Mouse (Mus musculus) bone marrow, adult 2 months (tissue): ENCODE results near the gene Smurf2. TPM values are rescaled to one million over a fixed set of nuclear protein-coding genes. Genes with fewer than 3 reads are reported as not detected.

Source experiments
- H3K27ac ChIP-seq: fragments of 200-500 bp; 2 replicates; pipeline ENCODE4 v1.5.1; 2012; ENCODE audit warnings: low read depth, mild to moderate bottlenecking, control low read depth, inconsistent platforms, low read length; ENCODE audit not compliant: control insufficient read depth, poor library complexity, insufficient read depth
- H3K4me1 ChIP-seq: fragments of 200-500 bp; 2 replicates; pipeline ENCODE4 v1.6.1; 2011; ENCODE audit warnings: low read length; ENCODE audit not compliant: control insufficient read depth, insufficient read depth
- H3K4me3 ChIP-seq: fragments of 200-500 bp; replicated peaks from 2 replicates; pipeline ENCODE3; 2011; ENCODE audit warnings: mild to moderate bottlenecking, low read depth, low read length, control low read depth; ENCODE audit not compliant: control insufficient read depth
- CTCF ChIP-seq: fragments of 200-500 bp; IDR thresholded peaks from 2 replicates; pipeline ENCODE4 v1.5.1; 2011; ENCODE audit warnings: low read length, control low read depth; ENCODE audit not compliant: control insufficient read depth, insufficient read depth
- POLR2A ChIP-seq: fragments of 200-500 bp; IDR thresholded peaks from 2 replicates; pipeline ENCODE4 v1.6.1; 2011; ENCODE audit warnings: low read depth, mild to moderate bottlenecking, control low read depth, low read length, borderline replicate concordance; ENCODE audit not compliant: control insufficient read depth
- WGBS: fragments of 180-500 bp; shearing (Covaris S2); methylation state at CpG from one replicate; pipeline ENCODE4 v1.1.7; 2018; 5-methylcytosine and 5-hydroxymethylcytosine counted together
- polyA plus RNA-seq: library from polyadenylated mRNA; stranded (reverse); fragments of >200 nt; gene quantifications from 2 replicates; pipeline ENCODE4 v1.2.4, GENCODE M21; 2011; ENCODE audit warnings: low replicate concordance; ENCODE audit not compliant: missing spikeins, insufficient read depth, insufficient read length

The Smurf2 gene
- polyA plus RNA-seq, 1 experiment, result 34.6 TPM

DNA sequence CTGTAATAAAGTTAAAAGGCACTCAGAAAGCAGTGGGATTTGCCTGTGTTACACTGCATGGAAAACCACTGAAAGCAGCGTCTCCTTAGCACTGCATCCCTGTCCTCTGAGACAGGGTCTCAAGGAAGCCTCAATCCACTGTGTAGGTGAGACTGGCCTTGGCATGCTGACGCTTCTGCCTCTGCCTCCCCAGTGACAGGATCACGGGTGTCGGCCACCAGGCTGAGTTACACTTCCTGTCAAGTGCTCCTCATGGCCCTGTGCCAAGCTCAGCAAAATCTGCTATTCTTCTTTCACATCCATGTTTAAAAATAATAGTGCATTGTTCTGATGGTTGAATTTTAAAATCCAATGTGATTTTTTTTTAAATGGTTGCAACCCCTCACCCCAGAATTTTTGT is 99.5 kb downstream of the Smurf2 start:
- no peak overlapping the region for H3K27ac ChIP-seq
- 23% methylated on average over 4 of the region's 4 CpGs for WGBS
- no peak for TF ChIP-seq POLR2A
- TF ChIP-seq CTCF, result no peak
- no peaks in the 10 kb centered on the region for H3K4me1 ChIP-seq
- no peak overlapping the region for H3K4me3 ChIP-seq

DNA sequence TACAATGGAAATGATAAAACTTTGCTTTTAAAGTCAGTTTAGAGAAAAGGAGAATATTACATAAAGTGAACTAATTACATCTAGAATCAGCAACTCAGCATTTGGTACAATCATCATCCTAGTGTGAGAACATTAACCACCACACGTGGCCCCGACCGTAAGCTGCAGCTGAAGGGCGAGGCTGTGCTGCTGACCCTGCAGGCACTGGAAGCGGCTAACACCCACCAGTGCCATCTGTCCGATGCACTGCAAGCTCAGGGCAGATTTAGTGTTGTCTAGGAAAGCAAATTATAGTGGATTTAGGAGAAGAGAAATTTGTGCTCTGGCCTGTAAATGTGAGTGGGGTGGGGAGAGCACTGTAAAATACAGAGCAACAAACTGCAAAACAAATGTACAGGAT is 100.3 kb downstream of the Smurf2 start:
- TF ChIP-seq POLR2A, result no peak
- no peak for TF ChIP-seq CTCF
- H3K4me3 ChIP-seq, result no peak overlapping the region
- H3K4me1 ChIP-seq, result no peaks in the 10 kb centered on the region
- 84% methylated on average over 6 of the region's 6 CpGs for WGBS
- no peak overlapping the region for H3K27ac ChIP-seq

DNA sequence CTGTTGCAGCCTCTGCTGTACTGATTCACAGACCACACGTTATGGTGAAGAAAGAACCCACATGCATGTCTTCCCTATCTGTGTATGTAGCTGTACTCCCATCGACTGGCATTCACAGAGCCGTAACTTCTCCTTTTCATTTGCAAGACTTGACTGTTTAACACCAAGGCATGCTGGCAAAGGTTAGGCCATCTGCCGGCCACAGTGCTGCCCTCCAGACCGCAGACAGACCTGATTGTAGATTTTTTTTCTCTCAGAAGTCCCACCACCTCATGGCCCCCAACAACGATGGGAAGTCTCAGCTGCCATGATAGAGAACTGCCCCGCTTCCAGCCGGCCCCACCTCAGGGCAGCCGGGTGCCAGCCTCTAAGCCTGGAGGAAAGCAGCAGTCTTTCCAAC is 100.9 kb downstream of the Smurf2 start:
- 44% methylated on average over 9 of the region's 9 CpGs for WGBS
- no peak for TF ChIP-seq CTCF
- TF ChIP-seq POLR2A, result no peak
- H3K27ac ChIP-seq, result no peak overlapping the region
- no peak overlapping the region for H3K4me3 ChIP-seq
- no peaks in the 10 kb centered on the region for H3K4me1 ChIP-seq

DNA sequence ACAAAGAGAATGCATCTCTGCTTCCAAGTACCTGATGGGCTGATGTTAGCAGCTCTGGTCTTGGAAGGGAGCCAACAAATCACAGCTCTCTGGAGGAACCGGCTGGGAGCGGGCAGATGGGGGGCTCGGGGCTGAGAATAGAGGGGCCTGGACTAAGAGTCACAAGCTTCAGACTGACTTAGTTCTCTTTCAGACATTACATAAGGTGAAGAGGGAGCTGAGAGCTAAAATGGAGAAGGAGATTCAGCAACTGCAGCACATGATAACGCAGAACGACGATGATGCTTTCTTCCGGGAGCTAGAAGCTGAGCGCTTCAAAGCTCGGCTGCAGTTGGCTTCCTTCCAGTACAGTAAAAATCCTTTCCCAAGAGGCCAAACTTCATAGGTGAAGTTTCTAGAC is 102.2 kb downstream of the Smurf2 start:
- WGBS, result 80% methylated on average over 9 of the region's 9 CpGs

GRCm38 (mm10) chr11:106817808-106818207 is 102.7 kb downstream of the Smurf2 start:
- no peak overlapping the region for H3K27ac ChIP-seq
- no peaks in the 10 kb centered on the region for H3K4me1 ChIP-seq
- WGBS, result 91% methylated on average over 6 of the region's 6 CpGs
- TF ChIP-seq CTCF (no peak), POLR2A (no peak)
- no peak overlapping the region for H3K4me3 ChIP-seq

More for the DNA sequence above, 102.2 kb downstream of the Smurf2 start:
- Histone ChIP-seq H3K4me3 (no peak overlapping the region), H3K27ac (no peak overlapping the region), H3K4me1 (no peaks in the 10 kb centered on the region)
- TF ChIP-seq POLR2A (no peak), CTCF (no peak)

DNA sequence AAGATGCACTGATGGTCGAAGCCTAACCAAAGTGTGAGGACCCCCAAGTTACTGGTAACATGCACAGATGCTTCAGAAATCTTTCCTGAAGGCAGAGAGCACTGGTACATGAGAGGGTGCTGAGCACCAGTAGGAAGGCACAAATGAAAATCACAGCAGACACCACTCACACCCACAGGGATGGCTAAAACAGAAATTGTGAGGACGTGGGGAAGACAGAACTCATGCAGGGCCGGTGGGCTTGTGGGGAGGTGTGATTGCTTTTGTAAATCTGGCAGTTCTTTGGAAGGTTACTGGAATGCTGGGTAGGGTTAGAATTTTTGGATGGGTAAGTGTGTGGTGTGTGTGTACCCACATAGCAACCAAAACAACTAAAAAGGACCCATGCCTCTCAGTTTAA is 103.4 kb downstream of the Smurf2 start:
- TF ChIP-seq CTCF, result no peak
- TF ChIP-seq POLR2A, result no peak
- no peak overlapping the region for H3K4me3 ChIP-seq
- WGBS, result 90% methylated on average over 3 of the region's 3 CpGs
- H3K4me1 ChIP-seq, result no peaks in the 10 kb centered on the region
- no peak overlapping the region for H3K27ac ChIP-seq

- H3K4me3 ChIP-seq, result no peak overlapping the region
- 87% methylated on average over 7 of the region's 7 CpGs for WGBS
- no peak for TF ChIP-seq CTCF
- no peak for TF ChIP-seq POLR2A
- H3K27ac ChIP-seq, result no peak overlapping the region
- H3K4me1 ChIP-seq, result no peaks in the 10 kb centered on the region
Observed at GRCm38 (mm10) chr11:106816316-106816715, 104.2 kb downstream of the Smurf2 start.

GRCm38 (mm10) chr11:106815761-106816160 is 104.8 kb downstream of the Smurf2 start:
- TF ChIP-seq POLR2A (no peak), CTCF (no peak)
- H3K4me1 ChIP-seq, result no peaks in the 10 kb centered on the region
- no peak overlapping the region for H3K27ac ChIP-seq
- H3K4me3 ChIP-seq, result no peak overlapping the region
- 80% methylated on average over 2 of the region's 2 CpGs for WGBS

DNA sequence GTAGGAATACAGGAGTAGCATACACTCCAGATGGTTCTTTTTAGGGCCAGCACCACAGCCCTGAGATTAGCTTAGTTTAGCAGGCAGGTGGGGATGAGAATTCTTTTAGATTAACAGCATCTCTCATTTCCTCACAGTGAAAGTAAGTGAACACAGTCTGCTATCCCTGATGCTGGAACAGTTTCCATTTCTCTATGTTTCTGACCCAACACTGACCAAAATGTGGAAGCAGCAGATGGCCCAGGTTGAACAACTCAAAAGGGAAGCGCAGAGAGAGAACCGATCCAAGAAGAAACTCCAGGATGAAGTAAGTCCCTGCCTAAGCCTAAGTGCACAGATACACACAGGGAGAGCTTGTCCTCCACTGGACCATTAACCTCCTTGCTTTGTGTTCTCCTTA is 105.2 kb downstream of the Smurf2 start:
- no peak overlapping the region for H3K4me3 ChIP-seq
- 78% methylated on average over 2 of the region's 2 CpGs for WGBS
- no peaks in the 10 kb centered on the region for H3K4me1 ChIP-seq
- H3K27ac ChIP-seq, result no peak overlapping the region
- no peak for TF ChIP-seq CTCF
- no peak for TF ChIP-seq POLR2A
